Mouse (Mus musculus) liver, embryonic 12.5 days (tissue): ENCODE data around the gene Kcnb1. TPM values are rescaled to one million over a fixed set of nuclear protein-coding genes. Genes with fewer than 3 reads are reported as not detected.

Source experiments
- ATAC-seq: fragments of 200-750 bp; cut with Nextera tagmentation; 2 replicates; pipeline ENCODE4 v1.8.0; 2017; ENCODE audit warnings: moderate number of reproducible peaks, mild to moderate bottlenecking, moderate library complexity
- H3K27ac ChIP-seq: fragments of 300-500 bp; sonication (generic); 2 replicates; pipeline ENCODE4 v1.5.1; 2016; ENCODE audit warnings: mild to moderate bottlenecking
- H3K27me3 ChIP-seq: fragments of 300-500 bp; sonication (generic); replicated peaks from 2 replicates; pipeline ENCODE4 v1.6.1; 2016; ENCODE audit warnings: mild to moderate bottlenecking, moderate library complexity
- H3K36me3 ChIP-seq: fragments of 300-500 bp; sonication (generic); 2 replicates; pipeline ENCODE4 v1.6.1; 2016; ENCODE audit warnings: mild to moderate bottlenecking, moderate library complexity
- H3K4me1 ChIP-seq: fragments of 300-500 bp; sonication (generic); 2 replicates; pipeline ENCODE4 v1.6.1; 2016
- H3K4me2 ChIP-seq: fragments of 300-500 bp; sonication (generic); 2 replicates; pipeline ENCODE4 v1.6.1; 2016; ENCODE audit warnings: mild to moderate bottlenecking, moderate library complexity
- H3K4me3 ChIP-seq: fragments of 300-500 bp; sonication (generic); 2 replicates; pipeline ENCODE4 v1.5.1; 2016; ENCODE audit warnings: mild to moderate bottlenecking, moderate library complexity
- H3K9ac ChIP-seq: fragments of 300-500 bp; sonication (generic); 2 replicates; pipeline ENCODE4 v1.6.1; 2016; ENCODE audit warnings: mild to moderate bottlenecking, moderate library complexity
- H3K9me3 ChIP-seq: fragments of 300-500 bp; sonication (generic); replicated peaks from 2 replicates; pipeline ENCODE4 v1.6.1; 2016; ENCODE audit warnings: mild to moderate bottlenecking, moderate library complexity
- WGBS: fragments of 180-500 bp; shearing (Covaris S2); methylation state at CpG from one replicate; pipeline ENCODE4 v1.1.7; 2016; ENCODE audit not compliant: insufficient replicate concordance; 5-methylcytosine and 5-hydroxymethylcytosine counted together
- polyA plus RNA-seq: library from polyadenylated mRNA; unstranded; fragments of >200 nt; fragmentation: Nextera tagmentation; extraction: Ambion mirVana; gene quantifications from 2 replicates; pipeline ENCODE4 v1.2.1, GENCODE M21; 2016

The Kcnb1 gene
- polyA plus RNA-seq, 1 experiment from 2014 or later: 0.43 TPM

- Histone ChIP-seq H3K9me3 (no peaks in the 10 kb centered on the region), H3K4me2 (peak overlapping the region; percentile 68), H3K4me1 (peaks cover 32% of the 10 kb centered on the region), H3K4me3 (peak overlapping the region; percentile 50), H3K9ac (peak overlapping the region; percentile 50), H3K27ac (peak overlapping the region; percentile 59), H3K36me3 (peaks cover 5% of the 10 kb centered on the region), H3K27me3 (no peaks in the 10 kb centered on the region)
- 12% methylated on average over 12 of the region's 12 CpGs for WGBS
- no peak for ATAC-seq
Observed at GRCm38 (mm10) chr2:167071266-167071640, 118.7 kb downstream of the Kcnb1 start.

DNA sequence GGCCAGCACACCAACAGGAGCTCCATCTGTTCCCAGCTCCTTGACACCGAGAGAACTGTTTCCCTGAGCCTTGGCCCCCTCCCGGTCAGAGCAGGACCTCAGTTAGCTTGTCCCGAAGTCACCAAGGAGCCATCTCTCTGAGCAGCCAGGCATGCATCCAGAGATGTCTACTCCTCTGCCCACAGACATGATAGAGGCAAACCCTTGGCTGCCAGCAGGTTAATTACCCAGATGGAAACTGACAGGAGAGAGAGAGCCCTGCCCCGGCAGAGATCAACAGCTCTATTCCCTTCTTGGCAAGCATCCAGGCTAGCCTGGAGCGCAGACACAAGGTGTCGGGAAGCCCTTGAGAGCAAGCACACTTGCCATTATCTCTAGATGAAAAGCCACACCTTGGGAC is 119.6 kb downstream of the Kcnb1 start:
- Histone ChIP-seq H3K4me1 (peaks cover 40% of the 10 kb centered on the region), H3K27me3 (no peaks in the 10 kb centered on the region), H3K9ac (no peak overlapping the region), H3K4me3 (no peak overlapping the region), H3K27ac (no peak overlapping the region), H3K9me3 (no peaks in the 10 kb centered on the region), H3K36me3 (peaks cover 14% of the 10 kb centered on the region), H3K4me2 (peak overlapping the region; percentile 68; the same call in 1 of the 2 replicates)
- WGBS: 67% methylated on average over 6 of the region's 6 CpGs
- no peak for ATAC-seq

- ATAC-seq: no peak
- no peaks in the 10 kb centered on the region for H3K27me3 ChIP-seq
- H3K4me1 ChIP-seq: peaks cover 48% of the 10 kb centered on the region
- H3K27ac ChIP-seq: peak overlapping the region; percentile 95
- H3K4me2 ChIP-seq: no peak overlapping the region
- H3K9me3 ChIP-seq: no peaks in the 10 kb centered on the region
- H3K9ac ChIP-seq: no peak overlapping the region
- peaks cover 32% of the 10 kb centered on the region for H3K36me3 ChIP-seq
- WGBS: 35% methylated on average over 6 of the region's 6 CpGs
- no peak overlapping the region for H3K4me3 ChIP-seq
Observed at GRCm38 (mm10) chr2:167067575-167067974, 122.4 kb downstream of the Kcnb1 start.

- H3K4me3 ChIP-seq: no peak overlapping the region
- H3K27ac ChIP-seq: peak overlapping the region; percentile 95
- peaks cover 44% of the 10 kb centered on the region for H3K4me1 ChIP-seq
- no peak overlapping the region for H3K4me2 ChIP-seq
- no peaks in the 10 kb centered on the region for H3K27me3 ChIP-seq
- 0 out of 2 replicates have a peak, but pooled peaks have one; percentile 1 for ATAC-seq
- H3K9me3 ChIP-seq: no peaks in the 10 kb centered on the region
- 17% methylated on average over 6 of the region's 6 CpGs for WGBS
- H3K36me3 ChIP-seq: peaks cover 32% of the 10 kb centered on the region
- no peak overlapping the region for H3K9ac ChIP-seq
Observed at GRCm38 (mm10) chr2:167066528-167067516, 123.1 kb downstream of the Kcnb1 start.

GRCm38 (mm10) chr2:167066031-167066430 is 123.9 kb downstream of the Kcnb1 start:
- peak overlapping the region; percentile 95 for H3K27ac ChIP-seq
- peak overlapping the region; percentile 84 for H3K4me3 ChIP-seq
- peak overlapping the region; percentile 89 for H3K4me2 ChIP-seq
- H3K9me3 ChIP-seq: no peaks in the 10 kb centered on the region
- H3K27me3 ChIP-seq: no peaks in the 10 kb centered on the region
- H3K4me1 ChIP-seq: peaks cover 44% of the 10 kb centered on the region
- 38% methylated on average over 1 of the region's 1 CpGs for WGBS
- no peak for ATAC-seq
- peak overlapping the region; percentile 94 for H3K9ac ChIP-seq
- peaks cover 32% of the 10 kb centered on the region for H3K36me3 ChIP-seq

DNA sequence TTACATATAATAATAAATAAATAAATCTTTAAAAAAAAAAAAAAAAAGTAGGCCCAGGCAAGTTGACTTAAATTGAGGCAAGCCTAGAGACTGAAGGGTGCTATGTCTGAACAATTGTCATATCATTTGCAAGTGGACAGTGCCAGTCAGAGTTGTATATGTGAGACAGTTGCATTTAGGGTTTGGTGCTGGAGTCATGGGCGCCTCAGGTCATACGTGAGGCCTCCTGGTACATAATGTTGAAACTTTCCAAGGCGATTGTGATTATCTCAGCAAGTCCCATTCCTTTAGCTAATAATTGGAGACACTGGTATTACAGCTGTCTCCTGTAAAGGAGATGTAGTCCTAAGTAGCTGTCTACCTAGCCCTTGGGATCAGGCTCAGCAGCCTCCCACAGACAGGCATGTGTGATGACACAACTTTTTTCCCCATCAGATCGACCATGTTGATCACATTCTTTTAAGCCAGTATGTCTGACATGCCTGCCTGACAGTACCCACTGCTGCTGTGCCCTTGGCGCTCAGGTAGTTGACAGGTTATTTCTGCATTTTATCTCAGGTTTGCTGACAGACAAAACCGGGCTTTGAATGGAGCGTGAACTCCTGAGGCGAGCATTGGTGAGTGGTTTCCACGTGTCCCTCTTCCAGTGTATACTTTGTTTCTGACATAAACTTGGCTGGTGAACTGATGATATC is 125.2 kb downstream of the Kcnb1 start:
- peak overlapping the region; percentile 89 for H3K4me2 ChIP-seq
- 8% methylated on average over 9 of the region's 9 CpGs for WGBS
- peaks cover 36% of the 10 kb centered on the region for H3K36me3 ChIP-seq
- peak overlapping the region; percentile 94 for H3K9ac ChIP-seq
- H3K4me1 ChIP-seq: peaks cover 52% of the 10 kb centered on the region
- peak overlapping the region; percentile 95 for H3K27ac ChIP-seq
- no peak for ATAC-seq
- no peaks in the 10 kb centered on the region for H3K27me3 ChIP-seq
- H3K9me3 ChIP-seq: no peaks in the 10 kb centered on the region
- peak overlapping the region; percentile 84 for H3K4me3 ChIP-seq

DNA sequence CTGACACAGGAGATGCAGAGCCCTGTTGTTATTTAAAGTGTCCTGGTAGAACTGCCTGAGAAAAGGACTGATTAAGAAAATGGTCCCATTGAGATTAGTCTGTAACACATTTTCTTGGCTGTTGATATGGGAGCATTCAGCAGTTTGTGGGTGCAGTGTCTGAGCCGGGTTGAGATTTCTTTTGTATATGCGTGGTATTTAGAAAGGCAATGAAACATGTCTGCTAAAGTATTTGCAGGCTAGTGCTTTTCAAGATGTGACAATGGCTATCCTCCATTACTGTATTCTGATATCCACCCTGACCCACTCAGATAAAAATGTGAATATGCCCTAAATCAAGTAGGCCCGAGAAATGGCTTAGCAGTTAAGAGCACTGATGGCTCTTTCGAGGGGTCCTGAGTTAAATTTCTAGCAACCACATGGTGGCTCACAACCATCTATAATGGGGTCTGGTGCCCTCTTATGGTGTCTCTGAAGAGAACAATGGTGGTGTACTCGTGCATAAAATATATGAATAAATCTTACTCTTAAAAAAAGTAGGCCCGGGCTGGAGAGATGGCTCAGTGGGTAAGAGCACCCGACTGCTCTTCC is 126.0 kb downstream of the Kcnb1 start:
- H3K4me2 ChIP-seq: peak overlapping the region; percentile 89
- H3K4me1 ChIP-seq: peaks cover 57% of the 10 kb centered on the region
- peak overlapping the region; percentile 95 for H3K27ac ChIP-seq
- H3K27me3 ChIP-seq: no peaks in the 10 kb centered on the region
- peaks cover 42% of the 10 kb centered on the region for H3K36me3 ChIP-seq
- H3K9ac ChIP-seq: peak overlapping the region; percentile 94
- no peak for ATAC-seq
- H3K9me3 ChIP-seq: no peaks in the 10 kb centered on the region
- under 1% methylated on average over 7 of the region's 7 CpGs for WGBS
- peak overlapping the region; percentile 84 for H3K4me3 ChIP-seq

GRCm38 (mm10) chr2:167062965-167063880 is 126.7 kb downstream of the Kcnb1 start, which contains the start of gene Znfx1:
TSS of gene Znfx1 (minus strand) at chr2:167063015.
- ATAC-seq: peak; percentile 85
- Histone ChIP-seq H3K36me3 (peaks cover 50% of the 10 kb centered on the region), H3K27me3 (no peaks in the 10 kb centered on the region), H3K4me2 (peak within 1 kb of the TSS; percentile 89), H3K27ac (peak within 1 kb of the TSS; percentile 95), H3K4me1 (peaks cover 64% of the 10 kb centered on the region), H3K9me3 (no peaks in the 10 kb centered on the region), H3K4me3 (peak within 1 kb of the TSS; percentile 84), H3K9ac (peak within 1 kb of the TSS; percentile 94)
- under 1% methylated on average over 57 of the region's 57 CpGs for WGBS

- Histone ChIP-seq H3K9me3 (no peaks in the 10 kb centered on the region), H3K4me3 (peak overlapping the region; percentile 84), H3K36me3 (peaks cover 57% of the 10 kb centered on the region), H3K27ac (peak overlapping the region; percentile 95), H3K27me3 (no peaks in the 10 kb centered on the region), H3K4me1 (peaks cover 62% of the 10 kb centered on the region), H3K4me2 (peak overlapping the region; percentile 89), H3K9ac (peak overlapping the region; percentile 94)
- peak; percentile 90 for ATAC-seq
- under 1% methylated on average over 45 of the region's 60 CpGs for WGBS
Observed at GRCm38 (mm10) chr2:167062497-167062911, 127.5 kb downstream of the Kcnb1 start.

GRCm38 (mm10) chr2:167061381-167062034 is 128.4 kb downstream of the Kcnb1 start:
- H3K36me3 ChIP-seq: peaks cover 64% of the 10 kb centered on the region
- peak overlapping the region; percentile 89 for H3K4me2 ChIP-seq
- H3K27ac ChIP-seq: peak overlapping the region; percentile 95

More at GRCm38 (mm10) chr2:167061381-167062034, 128.4 kb downstream of the Kcnb1 start:
- no peak for ATAC-seq
- Histone ChIP-seq H3K9ac (peak overlapping the region; percentile 94), H3K4me3 (peak overlapping the region; percentile 84), H3K27me3 (no peaks in the 10 kb centered on the region), H3K4me1 (peaks cover 54% of the 10 kb centered on the region), H3K9me3 (no peaks in the 10 kb centered on the region)
- WGBS: 10% methylated on average over 11 of the region's 11 CpGs
